Mouse (Mus musculus): Measurements from ENCODE around the gene Acap1. TPM values are rescaled to one million over a fixed set of nuclear protein-coding genes. Genes with fewer than 3 reads are reported as not detected.
A peak's percentile ranks its signal among the peaks of the same experiment; 100 is the strongest.
"Not testable (repeated sequence)": the region's sequence is repeated elsewhere in the genome, so short reads cannot be mapped to it uniquely, and the experiment has no call there.

Gene Acap1
- total RNA-seq (2021) = under 1 TPM; 0.16 to 0.21 TPM
- long read RNA-seq, partial matches to known transcripts = 0 of 1 reads
- long read RNA-seq, other reads (novel, unspliced or antisense) = 1 of 1 reads

DNA sequence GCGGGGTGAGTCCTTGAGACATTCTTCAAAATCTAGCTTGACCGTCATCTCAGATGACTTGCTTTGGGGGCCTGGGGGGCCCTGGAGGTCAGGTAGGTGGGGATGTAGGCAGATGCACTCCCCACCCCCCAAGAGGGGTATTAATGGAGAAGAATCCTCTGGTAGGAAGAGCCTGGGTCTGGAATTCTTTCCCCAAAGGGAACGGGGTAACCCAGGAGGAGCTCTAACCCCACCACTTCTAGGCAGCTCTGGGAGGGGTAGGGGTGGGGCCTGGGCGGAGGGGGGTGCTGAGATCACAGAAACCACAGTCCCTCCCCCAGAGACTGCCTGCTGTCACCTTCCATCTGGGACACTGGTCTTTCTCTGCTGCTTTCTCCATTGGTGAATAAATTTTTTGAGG lies at the start of gene Acap1:
Acap1 (minus strand) TSS at position 249 of the 400 bp plus-strand sequence.
- DNase-seq (ENCODE audit: low spot score in 2 of 2) = no peak

GRCm38 (mm10) chr11:69940962-69941361 lies 45.6 kb upstream of the Acap1 start:
- no peak for DNase-seq (ENCODE audit: low spot score in 2 of 2)

DNA sequence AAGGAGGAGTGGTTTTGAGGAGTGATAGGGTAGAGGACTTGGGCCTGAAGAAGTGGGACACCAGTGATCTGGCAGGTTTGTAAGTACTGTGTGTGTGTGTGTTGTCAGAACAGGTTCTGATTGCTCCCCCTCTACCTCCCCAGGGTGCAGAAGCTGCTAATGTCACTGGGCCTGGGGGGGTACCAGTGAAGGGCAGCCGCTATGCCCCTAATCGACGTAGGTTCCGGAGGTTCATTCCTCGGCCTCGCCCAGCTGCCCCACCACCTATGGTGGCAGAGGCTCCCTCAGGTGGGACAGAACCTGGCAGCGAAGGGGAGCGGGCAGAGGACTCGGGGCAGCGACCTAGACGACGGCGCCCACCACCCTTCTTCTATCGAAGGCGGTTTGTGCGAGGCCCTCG lies 44.4 kb upstream of the Acap1 start:
- no peak for DNase-seq (ENCODE audit: low spot score in 2 of 2)

- DNase-seq (ENCODE audit: low spot score in 2 of 2) = no peak
Measured at GRCm38 (mm10) chr11:69939181-69939580, 43.8 kb upstream of the Acap1 start.

DNA sequence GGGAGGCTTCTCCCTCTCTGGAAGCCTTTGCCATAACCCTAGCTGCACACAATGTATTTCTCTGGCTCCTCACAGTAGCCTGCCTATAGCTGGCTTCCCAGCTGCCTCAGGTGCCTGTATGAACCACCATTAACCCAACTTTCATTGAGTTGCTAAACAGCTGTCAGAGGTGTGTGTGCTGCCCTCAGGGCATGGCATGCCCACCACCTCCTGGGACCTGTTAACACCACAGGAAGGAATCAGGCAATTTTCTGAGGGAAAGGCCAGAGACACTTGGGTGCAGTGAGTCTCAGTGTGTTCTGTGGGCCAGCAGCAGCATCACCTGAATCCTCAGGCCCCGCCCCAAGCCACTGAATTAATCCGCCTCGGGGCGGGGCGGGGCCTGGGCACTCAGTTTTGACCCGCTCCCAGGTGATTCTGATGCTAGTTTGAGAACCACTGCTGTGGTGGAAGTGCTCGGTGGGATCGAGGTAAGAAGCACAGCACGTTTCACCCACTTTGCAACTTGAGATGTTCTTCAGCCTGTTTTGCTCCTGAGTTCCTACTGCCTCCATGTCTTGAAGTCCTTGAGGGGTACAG lies 43.2 kb upstream of the Acap1 start:
- no peak for DNase-seq (ENCODE audit: low spot score in 2 of 2)

DNA sequence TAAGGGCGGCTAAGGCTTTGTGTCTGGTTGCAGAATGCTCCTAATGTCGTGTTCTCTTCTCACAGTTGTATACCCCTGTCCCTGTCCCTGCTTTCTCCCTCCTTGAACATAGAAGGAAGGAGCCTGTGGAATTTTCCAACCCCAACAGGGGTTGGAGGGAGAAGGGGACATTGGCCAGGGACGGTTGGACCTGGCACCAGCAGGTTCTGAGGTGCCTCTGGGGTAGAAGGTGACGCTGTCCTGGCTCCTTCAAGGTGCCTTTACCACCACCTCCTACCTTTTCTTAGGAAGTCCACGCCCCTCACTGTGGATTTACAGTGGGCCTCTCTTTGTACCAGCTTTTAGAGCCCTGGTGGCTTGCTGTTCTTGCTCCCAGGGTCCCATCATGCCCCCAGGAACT lies 42.5 kb upstream of the Acap1 start:
- DNase-seq (ENCODE audit: low spot score in 2 of 2) = no peak

DNA sequence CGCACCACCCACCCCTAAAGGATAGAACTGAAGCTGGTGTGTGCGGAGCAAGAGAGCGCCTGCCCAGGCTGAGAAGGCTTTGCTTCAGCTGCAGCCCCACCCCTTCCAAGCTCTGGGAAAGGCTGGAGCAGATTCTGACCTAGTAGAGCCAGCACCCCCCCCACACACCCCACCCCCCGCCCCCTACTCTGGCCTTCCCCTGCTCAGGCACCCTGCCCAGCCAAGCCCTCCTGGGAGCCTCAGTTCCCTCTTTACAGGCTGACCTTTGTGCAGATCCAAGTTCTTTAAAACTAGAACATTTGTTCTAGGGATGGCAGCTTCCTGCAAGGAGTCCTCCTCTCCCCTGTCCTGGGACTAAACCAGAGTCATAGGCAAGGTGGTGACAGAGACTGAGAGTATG lies 42.0 kb upstream of the Acap1 start:
- DNase-seq (ENCODE audit: low spot score in 2 of 2) = no peak

GRCm38 (mm10) chr11:69936714-69937347 lies 41.5 kb upstream of the Acap1 start:
- DNase-seq (ENCODE audit: low spot score in 2 of 2) = no peak

- no peak for DNase-seq (ENCODE audit: low spot score in 2 of 2)
Measured at GRCm38 (mm10) chr11:69936156-69936555, 40.8 kb upstream of the Acap1 start.

DNA sequence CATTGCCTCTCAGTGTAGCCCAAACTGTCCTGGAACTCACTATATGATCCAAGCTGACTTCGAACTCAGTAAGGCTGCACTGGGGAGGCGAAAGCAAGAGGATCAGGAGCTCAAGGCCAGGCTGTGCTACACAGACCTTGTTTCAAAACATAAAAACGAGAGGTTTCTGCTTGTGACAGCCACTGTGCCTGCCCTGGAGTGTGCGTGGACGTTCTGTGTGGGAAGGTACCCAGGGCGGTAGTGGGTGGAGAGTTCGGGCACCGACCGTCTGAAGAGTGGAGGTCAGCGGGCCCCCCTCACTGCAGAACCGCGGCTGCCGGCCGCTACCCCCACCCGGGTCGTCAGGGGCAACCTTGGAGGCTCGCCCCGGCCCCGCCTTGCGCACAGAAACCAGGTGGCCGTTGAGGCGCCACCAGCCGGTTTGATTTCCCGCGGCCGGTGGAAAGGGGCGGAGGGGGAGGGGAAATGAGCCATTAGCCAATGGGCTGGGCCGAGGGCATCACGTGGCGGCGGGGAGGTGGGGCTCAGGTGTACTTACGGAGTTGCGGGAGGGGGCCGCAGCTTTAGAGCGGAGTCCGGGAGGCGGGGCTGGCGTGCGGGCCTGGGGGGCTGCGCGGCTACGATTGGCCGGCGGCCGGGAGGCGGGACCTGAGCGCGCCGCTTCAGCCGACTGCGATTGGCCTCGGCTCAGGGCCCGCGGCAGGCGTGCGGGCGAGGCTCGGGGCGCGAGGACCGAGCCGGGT lies 40.0 kb upstream of the Acap1 start, which contains the start of gene Ybx2:
Ybx2 (plus strand) TSS at position 660 of the 743 bp plus-strand sequence.
- peak; percentile 78 to 87 for DNase-seq (ENCODE audit: low spot score in 2 of 2)

GRCm38 (mm10) chr11:69934681-69935080 lies 39.3 kb upstream of the Acap1 start:
- no peak for DNase-seq (ENCODE audit: low spot score in 2 of 2)

GRCm38 (mm10) chr11:69934169-69934568 lies 38.8 kb upstream of the Acap1 start:
- peak; percentile 97 for DNase-seq (ENCODE audit: low spot score in 2 of 2)

DNA sequence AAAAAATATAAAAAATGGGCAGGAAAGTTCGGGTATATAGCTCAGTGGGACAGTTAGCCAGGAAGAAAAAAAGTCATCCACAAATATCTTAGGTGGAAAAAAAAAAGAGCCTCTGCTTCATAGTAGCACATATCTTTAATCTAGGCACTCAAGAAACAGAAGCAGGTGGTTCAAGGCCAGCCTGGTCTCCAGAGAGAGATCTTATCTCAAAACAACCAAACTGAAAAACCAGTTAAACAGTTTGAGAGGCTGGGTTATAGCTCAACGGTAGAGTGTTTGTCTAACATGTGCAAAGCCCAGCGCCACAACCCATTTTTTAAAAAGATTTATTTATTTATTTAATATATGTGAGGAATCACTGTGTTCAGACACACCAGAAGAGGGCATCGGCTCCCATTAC lies 37.7 kb upstream of the Acap1 start:
- no peak for DNase-seq (ENCODE audit: low spot score in 2 of 2)

DNA sequence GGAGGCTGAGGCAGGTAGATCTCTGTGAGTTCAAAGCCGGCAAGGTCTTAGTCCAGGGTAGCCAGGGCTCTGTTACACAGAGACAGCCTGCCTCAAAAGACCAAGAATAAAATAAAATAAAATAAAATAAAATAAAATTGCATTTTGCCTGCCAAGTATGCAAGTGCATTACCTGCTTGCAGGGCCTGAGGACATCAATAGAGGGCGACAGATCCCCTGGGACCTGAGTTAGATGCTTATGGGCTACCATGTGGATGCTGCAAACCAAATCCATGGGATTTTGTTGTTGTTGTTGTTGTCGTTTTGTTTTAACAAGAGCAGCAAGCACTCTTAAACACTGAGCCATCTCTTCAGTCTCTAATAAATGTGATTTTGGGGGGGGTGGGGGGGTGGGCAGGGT lies 36.9 kb upstream of the Acap1 start:
- no peak for DNase-seq (ENCODE audit: low spot score in 2 of 2)

- DNase-seq (ENCODE audit: low spot score in 2 of 2) = no peak
Measured at GRCm38 (mm10) chr11:69931769-69932168, 36.4 kb upstream of the Acap1 start.

DNA sequence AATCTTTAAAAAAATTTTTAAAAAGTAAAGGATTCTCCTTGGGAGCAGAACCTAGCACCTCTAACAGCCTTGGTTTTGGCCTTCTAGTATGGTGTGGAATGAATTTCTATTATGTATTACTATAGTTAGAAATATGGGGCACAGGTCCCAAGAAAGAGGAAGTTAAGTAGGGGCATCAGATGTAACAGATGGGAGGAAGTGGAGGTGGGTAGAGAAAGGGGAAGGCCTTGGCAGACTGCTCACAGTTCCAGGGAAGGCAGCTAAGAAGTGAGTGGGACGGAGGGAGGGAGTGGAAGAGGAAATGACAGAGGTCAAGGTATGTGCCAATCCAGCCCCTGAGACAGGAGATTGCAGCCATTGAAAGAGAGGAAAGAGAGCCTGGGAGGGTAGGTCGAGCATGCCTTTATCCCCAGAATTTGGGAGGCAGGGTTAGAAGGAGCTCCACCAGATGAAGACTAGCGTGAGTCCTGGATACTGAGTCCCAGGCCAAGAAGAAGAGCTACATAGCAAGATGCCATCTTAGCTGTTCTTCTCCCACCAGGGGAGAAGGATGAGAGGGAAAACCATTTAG lies 35.7 kb upstream of the Acap1 start:
- DNase-seq (ENCODE audit: low spot score in 2 of 2) = no peak

DNA sequence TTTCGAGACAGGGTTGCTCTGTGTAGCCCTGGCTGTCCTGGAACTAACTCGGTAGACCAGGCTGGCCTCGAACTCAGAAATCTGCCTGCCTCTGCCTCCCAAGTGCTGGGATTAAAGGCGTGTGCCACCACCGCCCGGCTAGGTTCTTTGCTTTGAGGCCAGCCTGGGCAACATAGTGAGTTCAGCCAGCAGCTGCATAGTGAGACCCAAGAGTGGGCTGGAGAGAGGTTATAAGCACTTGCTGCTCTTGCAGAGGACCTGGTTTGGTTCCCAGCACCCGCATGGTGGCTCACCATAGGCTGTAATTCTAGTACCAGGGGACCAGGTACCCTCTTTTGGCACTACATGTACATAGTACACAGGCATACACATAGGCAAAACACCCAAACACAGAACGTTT lies 34.8 kb upstream of the Acap1 start:
- not testable (repeated sequence) for DNase-seq (ENCODE audit: low spot score in 2 of 2)

GRCm38 (mm10) chr11:69929712-69930111 lies 34.4 kb upstream of the Acap1 start:
- DNase-seq (ENCODE audit: low spot score in 2 of 2) = no peak

- DNase-seq (ENCODE audit: low spot score in 2 of 2) = no peak
Measured at GRCm38 (mm10) chr11:69927501-69927900, 32.2 kb upstream of the Acap1 start.

GRCm38 (mm10) chr11:69922796-69923195 lies 27.5 kb upstream of the Acap1 start:
- no peak for DNase-seq (ENCODE audit: low spot score in 2 of 2)

DNA sequence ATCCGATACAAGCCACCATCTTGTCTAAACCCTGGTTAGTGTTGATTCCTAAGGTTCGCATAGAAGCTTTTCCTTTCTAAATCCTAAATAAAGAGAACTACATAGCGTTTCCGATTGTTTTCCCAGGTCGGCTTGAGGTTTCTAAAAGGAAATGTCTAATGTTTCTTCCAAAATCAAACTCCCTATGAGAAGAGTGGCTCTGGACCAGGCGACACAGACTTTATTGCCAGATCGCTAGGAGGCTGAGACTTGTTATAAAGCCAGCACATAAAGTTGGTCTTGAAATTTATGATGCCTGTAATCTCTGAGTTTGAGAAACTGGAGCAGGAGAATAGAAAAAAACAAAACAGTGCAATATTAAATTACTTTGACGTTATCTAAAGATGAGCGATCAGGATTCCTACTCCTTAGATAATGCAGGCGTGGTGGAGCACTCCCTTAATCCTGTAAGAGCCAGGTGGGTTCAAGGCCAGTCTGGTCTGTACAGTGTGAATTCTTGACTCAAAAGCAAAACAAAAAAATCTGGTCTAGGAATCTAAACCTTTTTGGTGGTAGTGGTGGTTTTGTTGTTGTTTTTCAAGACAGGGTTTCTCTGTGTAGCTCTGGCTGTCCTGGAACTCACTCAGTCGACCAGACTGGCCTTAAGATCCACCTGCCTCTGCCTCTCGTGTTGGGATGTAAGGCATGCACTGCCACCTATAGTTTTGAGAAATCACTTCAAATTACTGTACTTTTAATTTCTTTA lies 26.8 kb upstream of the Acap1 start:
- no peak for DNase-seq (ENCODE audit: low spot score in 2 of 2)
